Mouse (Mus musculus) urinary bladder, postnatal 4 days (tissue): ENCODE measurements around the gene Ubtd1.

ENCODE experiments used
- DNase-seq, 2 experiments: peaks; one replicate each; pipeline ENCODE4 v3.0.0; 2021 to 2022; ENCODE audit warnings: low spot score in 2 of 2

Ubtd1 gene

DNA sequence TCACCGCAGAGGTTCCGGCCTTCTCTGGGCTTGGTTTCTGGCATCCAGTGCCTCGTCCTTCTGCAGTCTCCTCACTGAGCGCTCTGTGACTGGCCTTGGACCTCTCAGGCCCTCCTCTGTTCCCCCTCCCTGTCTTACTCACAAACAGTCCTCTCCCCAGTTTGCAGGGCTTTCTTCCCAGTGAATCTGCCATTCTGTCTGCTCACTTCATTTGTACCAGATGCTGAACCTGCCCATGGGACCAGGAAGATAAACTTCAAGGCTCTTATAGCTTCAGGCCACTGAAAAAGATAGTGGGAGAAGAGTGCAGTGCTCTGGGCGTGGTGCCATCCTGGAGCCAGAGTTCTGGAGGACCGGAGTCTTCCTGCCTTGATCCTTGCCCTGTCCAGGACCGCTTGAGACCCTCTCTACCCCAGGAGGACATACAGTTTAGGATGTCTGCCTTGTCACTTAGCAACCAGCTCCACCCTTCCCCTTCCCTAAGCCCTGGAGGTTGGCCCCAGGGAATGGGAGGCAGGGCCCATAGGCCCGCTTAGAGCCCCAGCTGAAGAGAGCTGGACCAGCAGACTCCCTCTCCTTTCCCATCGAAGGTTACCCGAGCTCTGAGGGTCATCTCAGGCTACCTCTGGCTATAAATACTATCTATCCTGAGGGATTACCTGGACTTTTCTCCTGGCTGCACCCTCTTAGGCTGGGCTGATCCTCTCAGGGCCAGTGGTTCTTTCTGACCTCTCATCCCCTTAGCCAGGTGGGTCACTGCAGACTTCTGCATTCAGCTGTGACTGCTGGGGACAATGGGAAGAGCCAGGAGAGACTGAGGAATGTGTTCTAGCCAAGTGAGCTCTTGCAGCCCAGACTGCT lies 40.3 kb downstream of the Ubtd1 start:
- DNase-seq = peak in 1 of 2 experiments; percentile 51

DNA sequence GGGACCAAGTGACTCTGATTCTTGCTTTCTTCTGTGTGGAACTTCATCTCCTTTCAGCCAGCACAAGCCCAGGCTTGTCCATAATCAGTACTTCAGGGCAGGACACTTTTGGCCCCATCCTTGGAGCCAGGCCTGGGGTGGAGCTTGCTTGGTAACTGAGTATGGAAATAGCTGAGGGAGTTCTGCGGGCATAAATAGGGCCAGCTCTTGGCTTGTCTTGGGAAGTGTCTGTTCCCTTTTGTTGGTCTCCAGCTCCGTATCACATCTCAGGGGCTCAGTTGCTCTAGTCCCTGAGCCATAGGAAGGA lies 40.9 kb downstream of the Ubtd1 start:
- peak in 1 of 2 experiments; percentile 30 for DNase-seq

DNA sequence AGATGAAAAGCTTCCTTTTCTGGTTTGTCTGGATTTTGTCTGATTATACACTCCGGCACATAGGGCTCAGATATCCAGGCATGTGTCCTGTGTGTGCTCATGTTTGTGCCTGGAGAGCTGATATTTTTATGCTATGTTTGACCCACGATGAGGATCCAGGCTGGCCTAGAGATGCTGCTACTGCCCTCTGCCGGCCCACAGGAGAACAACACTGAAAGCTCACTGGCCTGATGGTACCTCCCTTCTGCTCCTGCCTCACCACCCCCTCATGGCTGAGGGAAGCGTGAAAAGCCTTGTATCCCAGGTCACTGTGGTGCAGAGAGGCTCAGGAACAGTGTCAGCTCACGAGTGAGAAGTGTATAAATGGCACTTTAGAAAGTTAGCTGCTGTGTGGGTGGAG lies 44.6 kb downstream of the Ubtd1 start:
- peak; percentile 69 to 82 for DNase-seq

DNA sequence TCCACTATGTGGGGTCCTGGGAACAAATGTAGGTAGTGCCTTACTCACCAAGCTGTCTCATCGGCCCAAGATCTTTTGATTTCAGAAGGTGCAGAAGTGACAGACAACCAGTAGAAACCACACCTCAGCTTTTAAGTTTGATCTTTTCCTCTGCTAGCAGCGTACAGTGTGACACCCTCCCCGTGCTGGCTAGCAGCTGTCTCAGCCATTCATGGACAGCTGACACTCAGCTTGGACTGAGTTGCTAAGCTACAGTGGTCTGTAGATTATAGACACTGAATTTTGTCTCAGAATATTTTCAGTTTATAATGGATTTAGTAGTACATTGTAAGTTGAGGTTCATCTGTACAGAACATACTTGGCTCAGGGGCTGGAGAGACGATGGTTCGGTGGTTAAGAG lies 49.5 kb downstream of the Ubtd1 start:
- no peak for DNase-seq

DNA sequence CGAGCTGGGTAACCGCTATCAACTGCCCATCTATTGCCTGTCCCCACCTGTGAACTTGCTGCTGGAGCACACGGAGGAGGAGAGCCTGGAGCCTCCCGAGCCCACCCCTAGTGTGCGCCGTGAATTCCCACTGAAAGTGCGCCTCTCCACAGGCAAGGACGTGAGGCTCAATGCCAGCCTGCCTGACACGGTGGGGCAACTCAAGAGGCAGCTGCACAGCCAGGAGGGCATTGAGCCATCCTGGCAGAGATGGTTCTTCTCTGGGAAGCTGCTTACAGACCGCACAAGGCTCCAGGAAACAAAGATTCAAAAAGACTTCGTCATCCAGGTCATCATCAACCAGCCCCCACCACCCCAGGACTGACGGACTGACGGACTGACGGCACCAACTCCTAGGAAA lies 52.0 kb downstream of the Ubtd1 start:
- no peak for DNase-seq

DNA sequence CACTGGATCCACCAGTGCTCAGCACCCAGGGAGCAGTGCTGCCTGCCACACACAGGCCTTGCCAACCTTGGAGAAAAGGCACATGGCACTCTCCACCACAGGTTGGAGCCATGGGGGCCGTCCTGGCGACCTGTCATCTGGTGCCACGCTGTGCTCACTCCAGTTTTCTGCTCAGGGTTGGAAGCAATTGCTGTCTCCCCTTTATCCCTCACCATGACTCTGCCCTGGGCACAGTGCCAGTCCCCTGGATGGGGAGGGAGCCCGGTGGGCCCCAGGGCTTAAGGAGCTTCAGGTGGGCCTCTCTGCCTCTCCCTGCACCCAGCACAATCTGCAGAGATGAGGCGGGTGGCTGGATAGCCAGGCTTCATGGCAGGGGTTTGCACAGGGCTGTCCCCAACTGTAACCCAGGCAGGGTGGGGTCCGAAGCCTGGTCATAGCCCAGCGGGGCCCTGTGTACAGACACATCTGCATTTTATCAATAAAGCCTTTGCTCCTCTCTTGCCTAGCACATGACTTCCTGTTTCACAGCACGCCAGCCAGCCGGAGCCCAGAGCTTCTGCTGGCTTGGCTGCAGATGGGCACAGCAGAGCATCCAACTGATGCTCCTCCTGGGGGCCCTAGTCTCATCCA lies 52.7 kb downstream of the Ubtd1 start:
- no peak for DNase-seq

DNA sequence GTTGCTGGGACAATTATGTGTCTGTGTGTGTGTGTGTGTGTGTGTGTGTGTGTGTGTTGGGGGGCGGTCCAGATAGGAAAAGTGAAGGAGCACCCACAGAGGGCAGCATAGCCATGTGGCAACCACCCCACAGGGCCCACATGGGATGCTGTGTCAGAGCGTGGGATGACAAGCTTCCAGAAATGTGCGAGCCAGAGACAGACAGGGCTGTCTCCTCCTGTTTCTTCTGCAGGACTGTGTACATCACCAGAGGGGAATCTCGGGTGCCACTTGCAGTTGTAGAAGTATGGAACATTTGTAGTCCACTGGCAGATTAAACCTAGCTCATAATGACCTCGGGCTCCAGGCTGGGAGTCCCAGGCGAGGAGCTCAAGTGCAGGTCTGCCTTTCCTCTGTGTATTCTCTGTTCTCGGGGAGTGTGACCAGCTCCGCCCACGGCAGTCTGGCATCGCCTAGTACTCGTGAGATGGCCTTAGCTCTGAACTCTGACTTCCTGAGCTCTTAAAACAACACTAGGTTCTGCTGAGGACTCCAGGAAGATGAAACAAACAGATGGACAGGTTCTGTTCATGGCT lies 53.4 kb downstream of the Ubtd1 start:
- DNase-seq = no peak

DNA sequence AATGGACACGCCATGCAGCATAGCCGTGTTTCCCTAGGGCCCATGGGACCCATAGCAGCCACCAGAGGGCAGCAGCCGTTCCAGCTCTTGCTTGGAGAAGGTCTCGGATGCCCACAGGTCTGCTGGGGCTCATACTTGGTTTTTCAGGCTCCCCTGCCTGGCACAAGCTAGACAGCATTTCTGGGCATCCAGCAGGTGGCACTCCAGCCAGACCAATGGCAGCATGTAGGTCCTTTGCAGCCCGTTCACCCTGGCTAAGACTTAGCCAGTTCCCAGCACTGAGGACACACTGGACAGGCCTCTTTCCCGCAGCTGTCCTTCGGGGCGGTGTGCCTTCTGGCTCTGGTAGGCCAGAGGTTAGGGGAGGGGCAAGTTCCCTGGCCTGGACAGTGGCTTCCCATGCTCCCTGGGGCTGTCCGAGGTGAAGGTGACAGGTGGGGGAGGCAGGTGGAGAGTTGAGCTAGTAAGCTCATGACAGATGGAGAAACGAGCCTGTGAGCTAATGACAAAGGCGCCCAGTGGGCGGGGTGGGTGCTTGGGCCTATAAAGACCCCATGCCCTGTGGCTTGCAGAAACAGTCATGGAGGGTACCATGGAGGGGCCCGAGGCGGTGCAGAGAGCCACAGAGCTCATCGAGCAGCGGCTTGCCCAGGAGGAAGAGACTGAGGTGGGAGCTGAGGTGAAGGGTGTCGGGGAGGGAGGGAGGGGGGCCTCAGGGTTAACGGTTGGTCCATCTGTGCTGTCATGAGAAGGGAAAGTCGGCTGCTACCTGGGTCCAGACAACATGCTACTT lies 54.1 kb downstream of the Ubtd1 start, which contains the start of gene Ankrd2:
TSS of gene Ankrd2 (plus strand) at position 545 of the 793 bp plus-strand sequence.
- peak; percentile 76 to 87 for DNase-seq

DNA sequence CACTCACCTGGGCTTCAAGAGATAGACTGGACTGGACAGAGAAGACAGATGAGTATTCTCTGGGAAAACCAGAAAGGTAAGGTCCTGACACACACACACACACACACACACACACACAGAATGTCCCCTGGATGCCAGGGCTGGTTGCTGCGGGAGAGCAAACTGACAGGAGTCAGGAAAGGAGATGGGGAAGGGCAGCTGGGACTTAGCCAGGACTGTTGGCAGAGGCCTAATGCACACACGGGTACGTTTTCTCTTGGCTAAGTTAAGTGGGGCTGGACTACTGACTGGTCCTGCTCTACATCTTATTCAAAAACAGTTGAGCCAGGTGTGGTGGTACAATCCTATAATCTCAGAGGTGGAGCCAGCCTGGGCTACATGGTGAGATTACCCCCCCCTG lies 54.8 kb downstream of the Ubtd1 start:
- DNase-seq = no peak

DNA sequence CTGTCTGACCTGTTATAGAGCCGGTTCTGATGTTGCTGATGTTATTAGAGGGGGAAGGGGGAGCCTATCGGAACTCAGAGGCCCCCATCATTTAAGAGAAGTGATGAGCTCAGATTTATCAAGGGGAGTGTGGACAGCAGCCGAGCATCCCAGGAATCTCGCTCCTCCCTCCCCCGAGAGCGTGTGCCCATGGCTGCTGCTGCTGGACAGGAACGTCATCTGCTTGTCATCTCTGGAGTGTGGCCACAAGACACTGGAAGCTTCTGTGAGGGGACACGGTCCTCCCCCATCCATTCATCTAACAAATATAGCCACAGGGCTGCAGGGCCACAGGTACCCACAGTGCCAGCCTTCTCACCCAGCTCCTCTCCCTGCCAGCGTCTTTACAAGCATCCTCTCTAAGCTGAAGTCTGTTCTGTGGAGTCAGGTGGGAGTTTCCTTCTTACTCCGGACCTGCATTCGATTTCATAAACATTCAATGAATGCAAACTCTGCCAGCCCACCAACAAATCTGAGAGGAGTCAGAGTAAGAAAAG lies 55.7 kb downstream of the Ubtd1 start:
- DNase-seq = no peak

DNA sequence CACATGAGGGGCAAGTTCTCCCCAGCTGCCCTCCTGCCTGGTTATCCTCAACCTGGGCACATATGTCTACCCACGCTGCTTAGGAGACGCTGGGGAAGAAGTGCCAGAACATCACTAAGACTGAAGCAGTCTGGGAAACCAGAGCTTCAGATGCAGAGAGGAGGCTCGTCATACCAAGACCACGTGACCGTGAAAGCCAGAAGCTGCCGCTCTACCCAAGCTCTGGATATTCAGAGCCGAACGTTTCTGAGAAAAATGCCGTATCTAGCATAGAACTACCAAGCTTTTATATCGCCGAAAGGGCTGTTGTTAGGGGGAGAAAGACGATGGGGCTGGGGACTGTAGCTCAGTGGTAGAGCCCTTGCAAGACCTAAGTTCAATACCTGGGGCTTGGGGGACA lies 56.7 kb downstream of the Ubtd1 start:
- no peak for DNase-seq

DNA sequence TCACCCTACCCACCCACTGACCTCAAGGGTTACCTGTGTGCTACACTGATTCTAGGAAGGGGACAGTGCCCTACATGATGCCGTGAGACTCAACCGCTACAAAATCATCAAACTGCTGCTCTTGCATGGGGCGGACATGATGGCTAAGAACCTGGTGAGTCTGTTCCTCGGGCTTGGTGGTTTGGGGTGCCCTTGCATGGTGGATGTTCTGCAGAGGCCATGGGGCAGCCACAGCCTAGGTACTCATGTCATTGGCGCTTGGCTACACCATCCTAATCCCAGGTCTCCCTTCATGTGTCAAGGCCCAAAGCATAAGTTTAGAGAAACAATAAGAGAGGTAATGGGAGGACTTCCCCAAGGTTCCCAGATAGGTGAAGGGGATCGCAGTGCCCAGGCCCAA lies 62.4 kb downstream of the Ubtd1 start:
- DNase-seq = no peak

DNA sequence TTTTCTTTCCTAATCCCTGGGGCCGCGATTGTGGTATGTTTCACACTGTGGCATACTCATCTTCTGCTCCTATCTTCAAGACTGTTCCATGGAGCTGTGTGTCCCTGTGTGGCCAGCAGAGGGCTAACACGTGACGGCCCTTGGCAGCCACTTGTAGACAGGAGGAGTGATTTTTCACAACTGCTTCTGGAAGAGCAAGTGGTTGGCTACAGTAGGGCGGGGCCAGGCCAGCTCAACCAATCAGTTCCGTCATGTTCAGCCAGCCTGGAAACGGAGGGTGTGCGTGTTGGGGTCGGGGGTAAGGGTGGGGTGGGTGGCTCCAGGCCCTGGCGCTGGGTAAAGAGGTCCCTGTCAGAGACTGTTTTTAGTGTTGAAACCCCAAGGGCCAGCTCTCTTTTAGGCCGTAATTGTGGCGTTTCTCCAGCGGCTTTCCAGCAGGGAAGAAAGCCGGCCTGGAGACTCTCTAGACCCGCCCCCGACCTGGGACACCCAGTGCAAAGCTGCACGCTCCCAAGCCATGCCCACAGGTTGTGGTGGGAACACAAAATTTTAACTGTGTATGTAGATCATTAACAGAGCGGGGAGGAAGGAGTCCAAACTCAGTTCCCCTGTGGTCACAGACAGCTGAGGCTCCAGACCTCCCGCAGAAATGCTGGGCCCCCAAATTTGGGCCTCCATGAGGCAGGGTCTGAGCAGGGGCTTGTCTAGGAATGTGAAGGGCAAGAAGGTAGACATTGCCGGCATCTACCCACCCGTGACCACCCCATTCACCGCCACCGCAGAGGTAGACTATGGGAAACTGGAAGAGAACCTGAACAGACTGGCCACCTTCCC lies 63.9 kb downstream of the Ubtd1 start, which contains the start of gene Hoga1:
TSS of gene Hoga1 (plus strand) at position 342 of the 834 bp plus-strand sequence.
- DNase-seq = peak; percentile 73 to 81

DNA sequence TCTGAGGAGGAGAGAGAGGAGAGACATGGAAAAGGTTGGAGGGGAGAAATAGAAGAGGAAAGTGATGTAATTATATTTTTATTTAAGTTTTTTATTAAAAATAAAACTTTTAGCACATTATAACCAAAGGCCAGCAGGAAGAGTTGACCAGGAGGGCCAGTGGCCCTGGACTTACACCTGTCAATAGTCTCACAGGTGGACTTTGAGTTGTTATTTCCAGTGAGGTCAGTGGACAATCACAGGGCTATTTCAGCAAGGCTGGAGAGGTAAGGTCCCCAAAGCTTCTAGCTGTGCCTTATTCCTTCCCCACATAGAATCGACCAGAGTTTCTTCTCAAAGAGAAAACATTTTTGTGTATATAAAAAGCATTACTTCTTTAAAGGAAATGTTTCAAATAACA lies 68.7 kb downstream of the Ubtd1 start:
- no peak for DNase-seq

DNA sequence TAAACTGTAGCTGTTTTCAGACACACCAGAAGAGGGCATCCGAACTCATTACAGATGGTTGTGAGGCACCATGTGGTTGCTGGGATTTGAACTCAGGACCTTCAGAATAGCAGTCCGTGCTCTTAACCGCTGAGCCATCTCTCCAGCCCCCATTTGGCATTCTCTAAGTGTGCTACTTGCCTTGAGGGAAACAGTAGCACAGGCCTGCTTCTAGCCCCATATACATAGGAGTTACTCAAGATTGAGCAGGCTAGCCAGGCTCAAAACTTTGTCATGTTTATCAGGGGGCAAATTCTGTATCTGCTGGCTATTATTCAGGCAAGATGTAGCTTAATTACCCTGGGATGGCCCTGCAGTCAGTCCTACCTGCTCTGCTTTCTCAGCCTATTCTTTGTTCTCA lies 69.8 kb downstream of the Ubtd1 start:
- no peak for DNase-seq

DNA sequence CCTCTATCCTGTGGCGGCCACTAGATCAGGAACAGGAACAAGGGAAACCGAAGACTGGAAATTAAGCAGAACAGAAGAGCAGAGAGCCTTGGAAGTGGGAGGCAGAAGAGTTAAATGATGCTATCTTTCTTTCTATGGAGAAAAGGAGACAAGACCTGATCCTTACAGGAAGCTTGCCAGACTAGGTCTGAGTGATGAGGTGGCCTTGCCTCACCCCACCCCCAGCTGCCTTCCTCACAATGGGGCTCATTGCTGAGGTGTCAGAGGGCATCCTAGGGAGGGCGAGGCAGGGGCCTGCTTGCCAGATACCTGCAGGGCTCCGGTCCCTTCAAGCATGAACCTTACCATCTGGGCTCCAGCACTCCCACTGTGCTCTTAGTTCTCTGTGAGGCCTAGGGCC lies 70.4 kb downstream of the Ubtd1 start, which contains the start of gene 4933411K16Rik:
TSS of gene 4933411K16Rik (plus strand) at position 301 of the 400 bp plus-strand sequence.
- DNase-seq = no peak

DNA sequence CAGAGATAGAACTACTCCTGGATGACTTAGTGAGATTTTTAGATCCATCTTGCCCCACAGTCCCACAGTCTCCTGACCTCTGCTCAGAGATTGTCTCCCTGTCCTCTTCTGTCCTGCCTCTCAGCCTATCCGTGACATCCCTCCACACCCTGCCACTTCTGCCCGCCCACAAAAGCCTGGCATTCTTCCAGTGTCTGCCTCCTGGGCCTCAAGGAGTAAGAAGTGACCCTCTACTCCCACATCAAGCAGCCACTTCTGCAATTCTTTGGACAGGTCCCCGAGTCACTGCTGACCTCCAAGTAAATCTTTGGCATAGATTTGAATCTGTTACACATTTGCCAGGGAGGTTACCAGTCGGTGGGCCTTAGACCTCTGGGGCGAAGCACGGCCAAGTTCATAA lies 72.7 kb downstream of the Ubtd1 start:
- no peak for DNase-seq

DNA sequence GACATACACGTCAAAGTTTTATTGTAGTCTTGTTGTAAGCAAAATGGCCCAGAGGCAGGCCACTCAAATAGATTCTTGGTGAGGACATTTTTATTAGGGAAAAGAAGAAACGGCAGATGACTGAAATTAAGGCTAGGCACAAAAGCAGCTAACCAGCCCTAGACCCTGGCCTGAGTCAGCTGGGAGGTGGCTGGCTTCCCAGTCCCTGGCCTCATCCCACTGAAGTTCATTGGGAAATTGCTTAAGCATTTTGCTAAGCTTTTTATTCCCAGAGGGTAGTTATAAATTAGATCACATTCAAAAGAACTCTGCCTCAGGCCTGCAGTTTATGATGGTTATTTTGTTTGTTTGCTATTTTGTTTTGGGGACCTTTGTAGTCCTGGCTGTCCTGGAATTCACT lies 74.3 kb downstream of the Ubtd1 start:
- no peak for DNase-seq

DNA sequence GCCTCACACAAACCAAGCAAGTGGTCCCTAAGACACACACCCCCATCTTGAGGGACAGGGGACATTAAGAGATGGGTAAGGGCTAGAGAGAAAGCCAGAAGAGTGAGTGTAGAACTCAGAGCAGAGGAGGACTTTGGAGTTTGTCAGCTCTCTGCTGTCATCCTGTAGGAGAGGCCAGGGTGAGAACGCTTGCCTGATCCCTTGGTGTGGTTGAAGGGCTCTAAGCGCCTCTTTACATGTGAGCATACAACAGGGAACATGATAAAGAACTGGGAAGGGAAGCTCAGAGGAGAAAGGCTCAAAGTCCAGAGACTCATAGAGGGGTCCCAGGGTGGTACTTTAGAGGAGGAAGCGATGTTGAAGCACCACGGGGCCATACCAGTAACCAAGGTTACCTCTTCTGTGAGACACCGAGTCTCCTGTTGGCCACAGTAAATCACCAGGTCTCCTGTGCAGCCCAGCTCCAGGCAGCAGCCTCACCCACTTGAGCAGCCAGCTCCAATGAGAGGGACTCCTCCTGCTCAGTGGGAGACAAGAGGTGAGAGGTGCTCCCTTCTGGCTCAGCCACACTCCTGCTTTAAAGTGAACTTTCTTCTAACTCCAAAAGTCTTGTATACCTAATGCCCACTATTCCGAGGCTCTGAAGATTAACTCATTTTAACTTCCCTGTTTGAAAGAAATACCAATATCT lies 75.3 kb downstream of the Ubtd1 start:
- no peak for DNase-seq

DNA sequence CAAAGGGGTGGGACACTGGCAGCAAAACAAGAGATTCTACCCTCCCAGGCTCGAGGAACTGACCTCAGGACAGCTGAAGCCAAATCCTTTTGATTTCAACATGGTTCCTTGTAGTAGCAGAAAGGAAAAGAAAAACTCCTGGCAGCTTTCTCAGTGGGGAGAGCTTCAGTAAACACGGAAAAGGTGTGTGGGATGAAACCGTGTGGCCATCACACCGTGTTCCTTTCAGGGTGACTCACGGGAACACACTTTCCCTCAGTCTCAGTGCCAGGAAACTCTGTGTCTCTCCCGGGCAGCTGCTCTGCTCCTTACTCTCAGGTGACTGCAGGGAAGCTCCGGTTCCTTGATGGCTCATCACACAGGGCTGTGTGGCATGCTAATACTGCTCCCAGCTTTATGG lies 76.9 kb downstream of the Ubtd1 start:
- no peak for DNase-seq
